Mouse (Mus musculus) bone marrow, adult 2 months (tissue): ENCODE data around the gene Pusl1.

Experiments used
- CTCF ChIP-seq: fragments of 200-500 bp; IDR thresholded peaks from 2 replicates; pipeline ENCODE4 v1.5.1; 2011; ENCODE audit warnings: low read length, control low read depth; ENCODE audit not compliant: control insufficient read depth, insufficient read depth
- POLR2A ChIP-seq: fragments of 200-500 bp; IDR thresholded peaks from 2 replicates; pipeline ENCODE4 v1.6.1; 2011; ENCODE audit warnings: low read depth, mild to moderate bottlenecking, control low read depth, low read length, borderline replicate concordance; ENCODE audit not compliant: control insufficient read depth

- no peak for TF ChIP-seq CTCF
- TF ChIP-seq POLR2A = no peak
Observed at GRCm38 (mm10) chr4:155907003-155907402, 15.4 kb upstream of the Pusl1 start.
